Mouse (Mus musculus) kidney, adult 2 months (tissue): ENCODE data around the gene Mstn. TPM values are rescaled to one million over a fixed set of nuclear protein-coding genes. Genes with fewer than 3 reads are reported as not detected.

Experiments used
- DNase-seq: peaks from one replicate; pipeline ENCODE4 v3.0.0; 2021
- H3K27ac ChIP-seq: fragments of 200-500 bp; 2 replicates; pipeline ENCODE4 v1.5.1; 2012; ENCODE audit warnings: low read depth, low read length, control low read depth, inconsistent platforms; ENCODE audit not compliant: insufficient read depth
- H3K27me3 ChIP-seq: fragments of 200-500 bp; replicated peaks from 2 replicates; pipeline ENCODE4 v1.6.1; 2012; ENCODE audit warnings: mild to moderate bottlenecking, moderate library complexity, low read length, inconsistent platforms; ENCODE audit not compliant: control insufficient read depth, insufficient read depth
- H3K36me3 ChIP-seq: fragments of 200-500 bp; 2 replicates; pipeline ENCODE4 v1.6.1; 2012; ENCODE audit warnings: mild to moderate bottlenecking, moderate library complexity, low read length, inconsistent platforms; ENCODE audit not compliant: control insufficient read depth, insufficient read depth
- H3K4me1 ChIP-seq: fragments of 200-500 bp; 2 replicates; pipeline ENCODE4 v1.6.1; 2011; ENCODE audit warnings: low read length; ENCODE audit not compliant: control insufficient read depth, insufficient read depth
- H3K4me3 ChIP-seq: fragments of 200-500 bp; 2 replicates; pipeline ENCODE4 v1.5.1; 2011; ENCODE audit warnings: mild to moderate bottlenecking, low read depth, low read length, control low read depth; ENCODE audit not compliant: insufficient read depth
- CTCF ChIP-seq: fragments of 200-500 bp; conservative IDR thresholded peaks from 2 replicates; pipeline ENCODE4 v1.5.1; 2011; ENCODE audit warnings: low read depth, mild to moderate bottlenecking, control low read depth, low read length, moderate library complexity, mixed read lengths; ENCODE audit not compliant: insufficient read depth, insufficient read length
- POLR2A ChIP-seq: fragments of 200-500 bp; IDR thresholded peaks from one replicate; pipeline ENCODE4 v1.6.1; 2011; ENCODE audit warnings: low read depth, low read length, control low read depth
- WGBS: fragments of 180-500 bp; shearing (Covaris S2); methylation state at CpG from one replicate; pipeline ENCODE4 v1.1.7; 2018; 5-methylcytosine and 5-hydroxymethylcytosine counted together
- polyA plus RNA-seq: library from polyadenylated mRNA; depleted of rRNA; stranded (reverse); fragments of >200 nt; gene quantifications from 2 replicates; pipeline ENCODE4 v1.2.3, GENCODE M21; 2012

The Mstn gene
- polyA plus RNA-seq, 1 experiment: 0.20 TPM

DNA sequence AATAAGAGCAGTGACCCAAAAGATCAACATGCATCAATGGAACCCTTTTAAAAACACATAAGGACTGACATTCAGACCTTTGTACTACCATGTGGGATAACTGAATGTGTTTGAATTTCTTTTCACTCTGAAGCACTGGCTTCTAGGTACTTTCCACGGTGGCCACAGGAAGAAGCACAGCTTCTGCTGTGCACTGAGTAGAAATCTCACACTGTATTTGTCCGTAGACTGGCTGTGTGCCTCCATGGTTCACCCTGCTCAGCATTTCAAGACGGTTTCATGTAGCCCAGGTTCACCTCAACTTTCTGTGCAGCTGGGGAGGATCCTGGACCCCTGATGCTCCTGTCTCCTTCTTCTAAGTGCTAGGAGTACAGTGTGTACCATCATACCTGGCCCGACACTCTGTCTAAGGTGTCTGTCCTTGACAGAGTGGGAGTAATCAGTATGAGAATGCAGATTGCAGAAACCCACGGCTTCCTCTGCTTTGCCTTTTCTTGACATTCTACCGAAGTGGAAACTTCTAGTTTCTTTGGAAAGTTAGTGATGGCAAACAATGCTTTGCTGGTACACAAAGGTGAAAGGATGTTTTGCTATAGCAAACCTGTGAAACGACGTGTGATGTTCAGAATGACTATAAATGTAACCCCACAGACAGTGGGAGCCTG is 11.5 kb upstream of the Mstn start:
- no peak for DNase-seq
- Histone ChIP-seq H3K27me3 (no peaks in the 10 kb centered on the region), H3K4me3 (no peak overlapping the region), H3K27ac (no peak overlapping the region), H3K4me1 (no peaks in the 10 kb centered on the region), H3K36me3 (no peaks in the 10 kb centered on the region)
- no peak for TF ChIP-seq POLR2A
- 72% methylated on average over 8 of the region's 8 CpGs for WGBS

DNA sequence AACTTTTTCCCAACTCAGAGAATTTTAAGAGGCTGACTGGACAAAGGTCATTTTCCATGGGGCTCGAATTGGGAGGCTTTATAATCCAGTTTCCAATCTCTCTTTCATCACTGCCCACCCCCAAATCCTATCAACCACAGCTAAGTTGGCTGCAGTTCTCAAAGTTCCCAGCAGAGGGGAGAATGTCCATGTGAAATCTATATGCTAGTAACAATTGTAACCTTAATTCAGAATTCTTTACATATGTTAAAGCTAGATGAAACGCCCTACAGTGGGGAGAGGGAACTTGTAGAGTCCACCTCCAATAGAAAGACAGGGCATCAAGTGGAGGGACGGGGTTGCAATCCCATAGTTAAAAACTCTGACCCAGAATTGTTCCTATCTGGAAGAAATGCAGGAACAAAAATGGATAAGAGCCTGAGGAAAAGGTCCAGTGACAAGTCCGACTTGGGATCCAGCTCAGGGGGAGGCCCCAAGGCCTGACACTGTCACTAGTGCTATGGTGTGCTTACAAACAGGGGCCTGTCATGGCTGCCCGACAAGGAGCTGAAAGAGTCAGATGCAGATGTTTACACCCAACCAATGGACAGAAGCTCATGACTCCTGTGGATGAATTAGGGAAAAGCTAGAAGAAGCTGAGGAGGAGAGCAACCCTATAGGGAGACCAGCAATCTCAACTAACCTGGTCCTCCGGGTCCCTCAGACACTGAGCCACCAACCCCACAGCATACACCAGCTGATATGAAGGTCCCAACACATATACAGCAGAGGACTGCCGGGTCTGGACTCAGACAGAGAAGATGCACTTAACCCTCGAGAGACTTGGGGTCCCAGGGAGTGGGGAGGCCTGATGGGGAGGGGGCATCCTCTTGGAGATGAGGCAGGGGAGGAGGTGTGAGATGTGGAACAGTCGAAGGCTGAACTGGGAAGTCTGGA is 8.1 kb upstream of the Mstn start:
- no peak overlapping the region for H3K27ac ChIP-seq
- peak; percentile 47 for DNase-seq
- no peaks in the 10 kb centered on the region for H3K27me3 ChIP-seq
- TF ChIP-seq POLR2A: no peak
- peak; percentile 38 for TF ChIP-seq CTCF
- no peaks in the 10 kb centered on the region for H3K4me1 ChIP-seq
- H3K36me3 ChIP-seq: no peaks in the 10 kb centered on the region
- H3K4me3 ChIP-seq: no peak overlapping the region
- WGBS: 43% methylated on average over 9 of the region's 9 CpGs

DNA sequence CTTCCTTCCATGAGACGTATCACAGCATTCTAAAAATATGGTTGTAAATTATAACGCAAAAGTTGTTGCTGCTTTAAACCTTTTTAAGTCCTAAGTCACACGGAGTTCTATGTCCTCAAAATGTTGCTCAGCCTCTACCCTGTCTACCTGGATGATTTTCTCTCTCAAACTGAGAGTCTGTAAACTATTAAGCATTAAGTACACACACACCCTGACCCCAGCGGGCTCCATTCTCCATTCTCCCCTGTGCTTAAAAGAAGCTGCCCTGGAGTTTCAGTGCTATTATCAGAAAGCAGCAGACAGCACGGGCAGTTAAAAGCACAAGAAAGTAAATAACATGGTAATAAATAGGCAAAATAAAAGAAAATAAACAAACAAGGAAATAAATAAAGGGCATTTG is 2.3 kb upstream of the Mstn start:
- no peaks in the 10 kb centered on the region for H3K27me3 ChIP-seq
- 66% methylated on average over 5 of the region's 5 CpGs for WGBS
- no peaks in the 10 kb centered on the region for H3K36me3 ChIP-seq
- TF ChIP-seq CTCF (no peak), POLR2A (no peak)
- H3K4me1 ChIP-seq: no peaks in the 10 kb centered on the region
- H3K27ac ChIP-seq: no peak overlapping the region
- no peak overlapping the region for H3K4me3 ChIP-seq
- DNase-seq: no peak

- H3K27me3 ChIP-seq: no peaks in the 10 kb centered on the region
- TF ChIP-seq CTCF: no peak
- TF ChIP-seq POLR2A: no peak
- no peak overlapping the region for H3K4me3 ChIP-seq
- H3K4me1 ChIP-seq: no peaks in the 10 kb centered on the region
- no peak for DNase-seq
- H3K36me3 ChIP-seq: no peaks in the 10 kb centered on the region
- no peak overlapping the region for H3K27ac ChIP-seq
- WGBS: 81% methylated on average over 8 of the region's 8 CpGs
These were observed 941 bp upstream of the Mstn start for GRCm38 (mm10) chr1:53060499-53060898.

GRCm38 (mm10) chr1:53061871-53062608 is 600 bp downstream of the Mstn start:
- 61% methylated on average over 13 of the region's 13 CpGs for WGBS
- no peaks in the 10 kb centered on the region for H3K4me1 ChIP-seq
- DNase-seq: no peak
- no peak overlapping the region for H3K27ac ChIP-seq
- H3K27me3 ChIP-seq: no peaks in the 10 kb centered on the region
- no peaks in the 10 kb centered on the region for H3K36me3 ChIP-seq
- TF ChIP-seq CTCF: no peak
- no peak for TF ChIP-seq POLR2A
- H3K4me3 ChIP-seq: no peak overlapping the region

- no peaks in the 10 kb centered on the region for H3K36me3 ChIP-seq
- no peaks in the 10 kb centered on the region for H3K4me1 ChIP-seq
- 89% methylated on average over 4 of the region's 4 CpGs for WGBS
- TF ChIP-seq POLR2A: no peak
- no peak for TF ChIP-seq CTCF
- no peak overlapping the region for H3K27ac ChIP-seq
- H3K27me3 ChIP-seq: no peaks in the 10 kb centered on the region
- H3K4me3 ChIP-seq: no peak overlapping the region
- DNase-seq: no peak
These were observed 2.5 kb downstream of the Mstn start for GRCm38 (mm10) chr1:53063921-53064320.

GRCm38 (mm10) chr1:53069726-53070514 is 8.5 kb downstream of the Mstn start:
- H3K36me3 ChIP-seq: no peaks in the 10 kb centered on the region
- WGBS: 87% methylated on average over 5 of the region's 5 CpGs
- no peak for DNase-seq
- H3K27ac ChIP-seq: no peak overlapping the region
- H3K4me1 ChIP-seq: no peaks in the 10 kb centered on the region
- H3K27me3 ChIP-seq: no peaks in the 10 kb centered on the region
- no peak overlapping the region for H3K4me3 ChIP-seq
- TF ChIP-seq CTCF: no peak
- no peak for TF ChIP-seq POLR2A
